Mouse (Mus musculus) small intestine, adult 10 weeks (tissue): ENCODE data around the gene Snf8. TPM values are rescaled to one million over a fixed set of nuclear protein-coding genes. Genes with fewer than 3 reads are reported as not detected.

ENCODE experiments used
- polyA plus RNA-seq: library from polyadenylated mRNA; stranded (reverse); fragments of 350-450 nt; fragmentation: Illumina TruSeq; extraction: RNeasy Lipid Tissue Mini Kit (QIAGEN cat#74804); gene quantifications from one replicate; pipeline ENCODE4 v1.2.3, GENCODE M21; 2014; ENCODE audit warnings: low replicate concordance

Gene Snf8
- polyA plus RNA-seq, result 16.2 TPM

DNA sequence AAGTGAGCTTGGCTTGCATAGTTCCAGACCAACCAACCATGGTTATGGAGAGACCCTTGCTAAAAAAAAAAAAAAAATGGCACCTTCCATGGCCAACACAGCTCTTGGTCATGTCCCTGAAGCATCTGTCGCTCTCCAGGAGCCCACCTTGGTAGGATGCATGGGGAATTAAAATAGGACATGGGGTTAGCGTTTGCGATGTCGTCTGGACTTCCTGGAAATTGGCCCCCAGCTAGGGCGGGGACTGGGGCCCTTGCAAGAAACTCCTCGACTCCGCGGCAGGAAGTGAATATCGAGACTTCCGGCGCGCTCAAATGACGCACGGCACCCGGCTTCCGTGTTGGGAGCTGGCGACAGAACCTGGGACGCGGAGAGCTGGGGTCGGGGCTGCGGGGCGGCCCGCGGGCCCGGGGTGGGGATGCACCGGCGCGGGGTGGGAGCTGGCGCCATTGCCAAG is at the start of gene Snf8:
Snf8 (plus strand) TSS at position 290 of the 457 bp plus-strand sequence.

DNA sequence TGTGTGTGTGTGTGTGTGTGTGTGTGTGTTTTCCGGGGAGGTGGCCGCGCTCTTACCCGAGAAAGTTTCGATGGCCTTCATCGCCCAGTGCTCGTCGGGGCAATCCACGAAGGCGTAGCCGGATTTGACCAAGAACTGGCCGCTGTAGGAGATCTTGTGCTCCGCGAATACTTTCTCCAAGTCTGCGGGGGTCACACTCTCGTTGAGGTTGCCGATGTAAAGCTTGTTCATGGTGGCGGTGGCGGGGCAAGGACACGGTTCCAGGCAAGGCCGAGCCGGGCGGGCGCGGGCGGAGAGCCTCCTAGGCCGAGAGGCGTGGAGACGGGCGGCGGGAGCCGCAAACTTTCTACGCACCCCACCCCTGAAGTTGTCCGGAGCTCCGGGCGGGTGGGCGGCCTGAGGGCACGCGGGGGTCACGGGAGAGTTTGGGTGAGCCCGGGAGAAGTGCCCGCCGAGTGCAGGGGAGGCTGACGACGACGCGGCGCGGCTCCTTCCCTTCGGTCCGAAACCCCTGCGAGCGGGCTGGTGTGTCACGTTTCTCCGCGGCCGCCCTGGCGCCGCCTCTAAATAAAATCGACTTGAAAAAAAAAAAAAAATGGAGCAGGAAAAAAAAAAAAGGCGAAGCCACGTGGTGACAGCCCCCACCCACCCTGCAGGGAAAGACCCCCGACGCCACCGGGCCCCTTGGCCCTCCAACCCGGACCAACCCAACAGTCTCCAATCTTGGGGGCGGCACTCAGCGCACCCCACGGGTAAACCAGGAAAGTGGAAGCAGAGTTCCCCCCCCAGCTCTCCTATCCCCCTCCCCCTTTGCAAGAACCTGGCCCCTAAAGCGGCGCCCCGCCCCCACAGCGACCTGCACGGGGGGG is 29.0 kb upstream of the Snf8 start, which contains the start of gene Igf2bp1:
Igf2bp1 (minus strand) TSS at position 538 of the 869 bp plus-strand sequence.

DNA sequence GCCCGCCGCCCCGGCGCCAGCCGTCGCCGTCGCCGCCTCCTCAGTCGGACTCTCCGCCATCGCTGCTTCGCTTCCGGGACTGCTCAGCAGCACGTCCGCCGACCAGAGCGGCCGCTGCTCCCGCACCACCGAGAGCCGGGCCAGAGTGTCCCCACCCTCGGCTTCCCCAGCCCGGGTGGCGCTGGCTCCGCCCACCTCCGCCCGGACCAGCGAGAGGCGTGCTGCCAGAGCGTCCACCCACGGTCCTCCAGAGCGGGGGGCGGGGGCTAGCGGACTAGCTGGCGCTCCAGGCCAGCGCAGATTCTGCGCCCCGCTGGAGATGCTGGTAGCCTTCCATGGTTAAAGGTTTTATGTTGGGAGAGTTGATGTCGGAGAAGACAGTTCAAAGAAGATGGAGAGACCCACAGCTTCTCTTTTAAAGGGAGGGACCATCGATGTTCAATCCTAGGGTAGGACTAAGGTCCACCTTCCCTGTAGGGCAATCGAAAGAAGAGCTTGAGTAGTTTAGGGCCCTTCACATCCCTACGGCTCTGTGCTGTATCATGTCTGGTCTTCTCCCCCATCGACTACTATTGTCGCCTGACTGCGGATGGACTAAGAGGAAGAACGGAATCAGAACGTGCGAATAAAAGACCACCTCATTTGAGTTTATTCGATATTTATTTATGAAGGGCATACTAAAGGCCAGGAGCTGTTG is 30.7 kb downstream of the Snf8 start, which contains the start of gene Ube2z:
Ube2z (minus strand) TSS at position 174 of the 697 bp plus-strand sequence.

DNA sequence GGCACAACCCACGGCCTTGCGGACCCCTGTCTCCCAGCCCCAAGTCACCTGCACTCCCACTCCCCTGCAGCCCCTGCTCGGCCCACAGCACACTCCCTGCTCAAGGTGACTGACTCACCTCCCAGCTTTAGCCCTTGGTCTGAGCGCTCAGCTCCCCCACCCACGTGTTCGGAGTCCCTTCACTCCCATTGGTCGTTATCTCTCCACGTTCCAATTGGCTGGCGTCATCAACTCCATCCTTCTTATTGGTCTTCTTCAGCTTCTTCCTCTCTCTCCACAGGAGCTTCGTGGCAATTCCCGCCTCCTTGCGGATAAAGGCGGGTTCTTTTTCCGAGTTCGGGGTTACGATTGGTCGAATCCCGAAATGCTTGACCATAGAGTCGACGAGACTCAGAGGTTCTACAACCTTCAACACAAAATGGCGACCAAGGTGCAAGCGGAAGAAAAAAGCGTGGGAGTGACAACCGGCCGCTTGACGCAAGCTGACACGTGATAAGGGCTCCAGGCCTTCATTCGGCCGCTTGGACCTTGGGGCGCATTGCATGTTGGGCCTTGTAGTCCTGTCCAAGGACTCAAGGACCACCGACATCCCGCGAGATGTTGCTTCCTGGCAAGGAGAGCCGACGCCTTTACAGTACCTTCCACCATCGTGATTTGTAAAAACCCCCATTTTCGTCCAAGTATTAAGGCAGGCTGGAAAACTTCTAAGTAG is 41.0 kb downstream of the Snf8 start, which contains the start of gene Atp5g1:
Atp5g1 (minus strand) TSS at position 162 of the 712 bp plus-strand sequence.

Other genes with a start within 250 kb of the Snf8 start
- 2.9 TPM for gene Phospho1, start 210.4 kb upstream of the Snf8 start, polyA plus RNA-seq
- gene Gngt2, start 197.7 kb upstream of the Snf8 start, polyA plus RNA-seq, result 1.6 TPM
- not detected for gene Abi3, start 192.4 kb upstream of the Snf8 start, polyA plus RNA-seq
- gene B4galnt2, start 120.0 kb upstream of the Snf8 start, polyA plus RNA-seq, result 312 TPM
- not detected for gene Igf2bp1, start 28.9 kb upstream of the Snf8 start, polyA plus RNA-seq
- not detected for gene Gip, start 10.3 kb upstream of the Snf8 start, polyA plus RNA-seq
- gene Ube2z, start 30.5 kb downstream of the Snf8 start, polyA plus RNA-seq, result 16.7 TPM
- 2.2 TPM for gene Atp5g1, start 40.8 kb downstream of the Snf8 start, polyA plus RNA-seq
- not detected for gene Calcoco2, start 77.1 kb downstream of the Snf8 start, polyA plus RNA-seq
- gene Ttll6, start 98.9 kb downstream of the Snf8 start, polyA plus RNA-seq, result not detected
- not detected for gene Hoxb13, start 159.4 kb downstream of the Snf8 start, polyA plus RNA-seq
- not detected for gene Hoxb9, start 236.6 kb downstream of the Snf8 start, polyA plus RNA-seq
- not detected for gene Hoxb8, start 247.0 kb downstream of the Snf8 start, polyA plus RNA-seq